8 mouse cellular contexts compared by ENCODE assay signal in the genomic region with DNA sequence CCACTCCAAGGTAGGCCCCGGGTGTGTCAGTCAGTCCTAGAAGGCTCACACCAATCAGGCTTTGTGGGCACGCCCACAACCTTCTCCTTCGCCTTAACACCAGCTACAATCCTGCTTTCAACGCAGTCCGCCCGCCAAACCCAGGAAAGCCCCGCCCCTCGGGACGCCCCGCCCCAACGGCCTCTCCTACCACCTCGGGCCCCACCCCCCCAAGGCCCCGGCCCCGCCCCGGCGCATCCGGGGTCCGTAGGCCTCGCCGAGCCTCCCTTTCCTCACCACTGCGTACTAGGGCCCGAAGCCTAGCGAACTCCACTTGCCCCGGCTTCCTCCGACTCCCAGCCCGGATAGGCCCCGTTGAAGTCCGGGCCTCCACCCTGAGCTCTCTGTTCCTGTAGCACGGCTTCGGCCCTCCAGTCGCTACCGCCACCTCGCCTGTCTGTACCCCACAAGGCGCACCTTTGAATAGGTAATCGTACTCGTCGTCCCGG. TPM values are rescaled to one million over a fixed set of nuclear protein-coding genes. Genes with fewer than 3 reads are reported as not detected.
DNase-seq lines count a peak whose midpoint lies in the region; ATAC-seq lines count a peak whose summit lies in the region.

No protein-coding gene starts in this region.

- H3K27me3 ChIP-seq in embryonic facial prominence, embryonic 14.5 days (replicated peaks; ENCODE audit: control insufficient read depth, insufficient read depth, low read length) = no peaks in the 10 kb centered on the region
- H3K27me3 ChIP-seq in limb, embryonic 13.5 days = no peaks in the 10 kb centered on the region
- H3K27me3 ChIP-seq in midbrain, embryonic 15.5 days (replicated peaks) = no peaks in the 10 kb centered on the region

- peak overlapping the region; percentile 67 for H3K4me2 ChIP-seq in embryonic facial prominence, embryonic 14.5 days (ENCODE audit: low read depth, low read length)
- peak overlapping the region; percentile 78 for H3K4me2 ChIP-seq in limb, embryonic 13.5 days (replicated peaks)
- H3K4me2 ChIP-seq in midbrain, embryonic 15.5 days = peak overlapping the region; percentile 56

- H3K36me3 ChIP-seq in embryonic facial prominence, embryonic 14.5 days (ENCODE audit: control insufficient read depth, insufficient read depth, low read length) = peaks cover 8% of the 10 kb centered on the region; the same call in 1 of the 2 replicates
- peaks cover 10% of the 10 kb centered on the region for H3K36me3 ChIP-seq in limb, embryonic 13.5 days
- H3K36me3 ChIP-seq in midbrain, embryonic 15.5 days (replicated peaks) = no peaks in the 10 kb centered on the region

- peak; percentile 95 for DNase-seq in 416B (ENCODE audit: low read depth)
- DNase-seq in adrenal gland, postnatal 4 days (ENCODE audit: low spot score in 2 of 2) = peak; percentile 88 to 93
- peak; percentile 95 for DNase-seq in embryonic facial prominence, embryonic 14.5 days (ENCODE audit: low spot score)
- peak; percentile 92 for DNase-seq in heart, adult 8-10 months (ENCODE audit: low spot score)
- peak; percentile 97 for DNase-seq in kidney, adult 9 months
- peak; percentile 88 to 94 for DNase-seq in spleen, adult 18-20 months

- WGBS in embryonic facial prominence, embryonic 14.5 days = 1% methylated on average over 24 of the region's 38 CpGs
- 0% methylated on average over 31 of the region's 38 CpGs for WGBS in limb, embryonic 13.5 days
- under 1% methylated on average over 38 of the region's 38 CpGs for WGBS in midbrain, embryonic 15.5 days

- peak overlapping the region; percentile 92 for H3K9ac ChIP-seq in embryonic facial prominence, embryonic 14.5 days (ENCODE audit: low read depth, low read length)
- peak overlapping the region; percentile 97 for H3K9ac ChIP-seq in limb, embryonic 13.5 days
- peak overlapping the region; percentile 99 for H3K9ac ChIP-seq in midbrain, embryonic 15.5 days

- peak overlapping the region; percentile 98 for H3K27ac ChIP-seq in embryonic facial prominence, embryonic 14.5 days (replicated peaks; ENCODE audit: low read depth, low read length)
- peak overlapping the region; percentile 99 for H3K27ac ChIP-seq in limb, embryonic 13.5 days
- peak overlapping the region; percentile 98 for H3K27ac ChIP-seq in midbrain, embryonic 15.5 days

- ATAC-seq in embryonic facial prominence, embryonic 14.5 days (ENCODE audit: low read depth) = peak; percentile 84
- peak; percentile 86 for ATAC-seq in limb, embryonic 13.5 days (ENCODE audit: low FRiP score, low read depth)
- ATAC-seq in midbrain, embryonic 15.5 days (replicated peaks) = peak; percentile 82

- H3K4me3 ChIP-seq in embryonic facial prominence, embryonic 14.5 days (ENCODE audit: low read depth, low read length) = peak overlapping the region; percentile 57
- H3K4me3 ChIP-seq in limb, embryonic 13.5 days = peak overlapping the region; percentile 75
- peak overlapping the region; percentile 79 for H3K4me3 ChIP-seq in midbrain, embryonic 15.5 days

- H3K4me1 ChIP-seq in embryonic facial prominence, embryonic 14.5 days (ENCODE audit: control insufficient read depth, insufficient read depth, low read length) = peaks cover 27% of the 10 kb centered on the region
- peaks cover 47% of the 10 kb centered on the region for H3K4me1 ChIP-seq in limb, embryonic 13.5 days
- H3K4me1 ChIP-seq in midbrain, embryonic 15.5 days = peaks cover 45% of the 10 kb centered on the region

- no peaks in the 10 kb centered on the region for H3K9me3 ChIP-seq in embryonic facial prominence, embryonic 14.5 days (ENCODE audit: control insufficient read depth, low read length)
- no peaks in the 10 kb centered on the region; the same call in 1 of the 2 replicates for H3K9me3 ChIP-seq in limb, embryonic 13.5 days
- no peaks in the 10 kb centered on the region for H3K9me3 ChIP-seq in midbrain, embryonic 15.5 days

RNA-seq across cellular contexts. Expression of gene Rab11b, which starts 0.5 kb away (rescaled TPM):
- 100 to 1,000 TPM; 305 to 306 TPM for total RNA-seq in adrenal gland, postnatal 4 days (2021)
- polyA plus RNA-seq in embryonic facial prominence, embryonic 14.5 days (2014; fragmentation: Nextera tagmentation; extraction: Ambion mirVana) = 156 and 181 TPM in 2 replicates
- 100 to 1,000 TPM; 248 to 275 (median 267) TPM for total RNA-seq in heart, adult 8-10 months (2022)
- polyA plus RNA-seq in limb, embryonic 13.5 days (2015; fragmentation: Nextera tagmentation; extraction: Ambion mirVana) = 325 and 332 TPM in 2 replicates
- 630 and 639 TPM in 2 replicates for polyA plus RNA-seq in midbrain, embryonic 15.5 days (2015; fragmentation: Nextera tagmentation; extraction: Ambion mirVana)

RNA-seq across cellular contexts. Expression of gene Angptl4, which starts 21.8 kb away (rescaled TPM):
- 10 to 100 TPM; 43.9 to 68.2 TPM for total RNA-seq in adrenal gland, postnatal 4 days (2021)
- polyA plus RNA-seq in embryonic facial prominence, embryonic 14.5 days (2014; fragmentation: Nextera tagmentation; extraction: Ambion mirVana) = 35.7 and 52.1 TPM in 2 replicates
- 1 to 10 TPM; 2.9 to 9.8 (median 8.3) TPM for total RNA-seq in heart, adult 8-10 months (2022)
- polyA plus RNA-seq in limb, embryonic 13.5 days (2015; fragmentation: Nextera tagmentation; extraction: Ambion mirVana) = 53.8 and 55.9 TPM in 2 replicates
- 22.6 and 23.3 TPM in 2 replicates for polyA plus RNA-seq in midbrain, embryonic 15.5 days (2015; fragmentation: Nextera tagmentation; extraction: Ambion mirVana)

RNA-seq across cellular contexts. Expression of gene March2, which starts 41.3 kb away (rescaled TPM):
- total RNA-seq in adrenal gland, postnatal 4 days (2021) = 10 to 100 TPM; 85.4 to 85.6 TPM
- polyA plus RNA-seq in embryonic facial prominence, embryonic 14.5 days (2014; fragmentation: Nextera tagmentation; extraction: Ambion mirVana) = 62.2 and 63.9 TPM in 2 replicates
- 100 to 1,000 TPM; 126 to 160 (median 136) TPM for total RNA-seq in heart, adult 8-10 months (2022)
- polyA plus RNA-seq in limb, embryonic 13.5 days (2015; fragmentation: Nextera tagmentation; extraction: Ambion mirVana) = 49.3 and 50.9 TPM in 2 replicates
- 71.2 and 79.2 TPM in 2 replicates for polyA plus RNA-seq in midbrain, embryonic 15.5 days (2015; fragmentation: Nextera tagmentation; extraction: Ambion mirVana)

RNA-seq across cellular contexts. Expression of gene Kank3, which starts 50.5 kb away (rescaled TPM):
- 100 to 1,000 TPM; 117 to 136 TPM for total RNA-seq in adrenal gland, postnatal 4 days (2021)
- 38.7 and 39.4 TPM in 2 replicates for polyA plus RNA-seq in embryonic facial prominence, embryonic 14.5 days (2014; fragmentation: Nextera tagmentation; extraction: Ambion mirVana)
- total RNA-seq in heart, adult 8-10 months (2022) = 10 to 100 TPM; 44.4 to 64.9 (median 51.3) TPM
- polyA plus RNA-seq in limb, embryonic 13.5 days (2015; fragmentation: Nextera tagmentation; extraction: Ambion mirVana) = 27.6 and 29.1 TPM in 2 replicates
- 51.5 and 53.4 TPM in 2 replicates for polyA plus RNA-seq in midbrain, embryonic 15.5 days (2015; fragmentation: Nextera tagmentation; extraction: Ambion mirVana)

Comparison
In these comparisons a context has a peak if more than half of its experiments do, and no peak if none do; other contexts are left out.
1. Peak in every context shown above with its lines: DNase-seq, ATAC-seq, H3K4me3 ChIP-seq and H3K27ac ChIP-seq.